In genomic region chr10:61423289-61423688, GRCm38 (mm10) we compare ENCODE assay signal across 9 mouse cellular contexts. TPM values are rescaled to one million over a fixed set of nuclear protein-coding genes. Genes with fewer than 3 reads are reported as not detected.
DNase-seq lines count a peak whose midpoint lies in the region; ATAC-seq and TF ChIP-seq lines count a peak whose summit lies in the region.
"Had no signal": no experiment of that assay in that cellular context is flagged by ENCODE, and none has a peak within 500 bp of the region (broad histone marks: within the 10 kb centered on the region; RNA-seq: fewer than 3 reads in every experiment).

No protein-coding gene starts in this region.

- no peak overlapping the region for H3K4me2 ChIP-seq in intestine, embryonic 15.5 days (replicated peaks)
- no peak overlapping the region for H3K4me2 ChIP-seq in intestine, embryonic 16.5 days (ENCODE audit: low read depth, low read length)
- H3K4me2 ChIP-seq in forebrain, embryonic 15.5 days (replicated peaks), result no peak overlapping the region
- H3K4me2 ChIP-seq: limb, embryonic 15.5 days had no signal

- ATAC-seq in intestine, embryonic 15.5 days, result peak; percentile 23; the same call in 1 of the 2 replicates
- no peak for ATAC-seq in intestine, embryonic 16.5 days
- peak; percentile 19; the same call in 1 of the 2 replicates for ATAC-seq in megakaryocyte, adult 5-6 weeks (ENCODE audit: poor library complexity, severe bottlenecking)
- no peak for ATAC-seq in forebrain, embryonic 15.5 days (replicated peaks)

- H3K9me3 ChIP-seq in intestine, embryonic 15.5 days, result no peaks in the 10 kb centered on the region
- no peaks in the 10 kb centered on the region for H3K9me3 ChIP-seq in intestine, embryonic 16.5 days (ENCODE audit: control insufficient read depth, low read length)
- no peaks in the 10 kb centered on the region for H3K9me3 ChIP-seq in ES-E14 (ENCODE audit: control insufficient read depth, insufficient read depth, low read depth, low read length)
- no peaks in the 10 kb centered on the region for H3K9me3 ChIP-seq in embryonic facial prominence, embryonic 10.5 days
- H3K9me3 ChIP-seq in forebrain, embryonic 15.5 days, result no peaks in the 10 kb centered on the region
- H3K9me3 ChIP-seq: limb, embryonic 15.5 days had no signal

- H3K4me1 ChIP-seq in intestine, embryonic 15.5 days (replicated peaks), result peaks cover 14% of the 10 kb centered on the region
- peaks cover 10% of the 10 kb centered on the region for H3K4me1 ChIP-seq in intestine, embryonic 16.5 days (ENCODE audit: control insufficient read depth, insufficient read depth, low read length)
- peaks cover 0 to 9% of the 10 kb centered on the region in 2 experiments; a peak in 3 of 4 replicates for H3K4me1 ChIP-seq in ES-E14 (ENCODE audit: control insufficient read depth in 2 of 2, insufficient read depth in 2 of 2, low read length in 2 of 2, poor library complexity in 1 of 2)
- peaks cover 26% of the 10 kb centered on the region for H3K4me1 ChIP-seq in embryonic facial prominence, embryonic 10.5 days
- peaks cover 13% of the 10 kb centered on the region for H3K4me1 ChIP-seq in forebrain, embryonic 15.5 days

- WGBS in intestine, embryonic 15.5 days, result 70% methylated on average over 10 of the region's 10 CpGs
- WGBS in intestine, embryonic 16.5 days, result 68% methylated on average over 10 of the region's 10 CpGs
- WGBS in embryonic facial prominence, embryonic 10.5 days, result 39% methylated on average over 10 of the region's 10 CpGs
- WGBS in forebrain, embryonic 15.5 days, result 38% methylated on average over 10 of the region's 10 CpGs

- H3K9ac ChIP-seq in intestine, embryonic 15.5 days, result no peak overlapping the region
- no peak overlapping the region for H3K9ac ChIP-seq in intestine, embryonic 16.5 days (ENCODE audit: low read depth, low read length)
- no peak overlapping the region for H3K9ac ChIP-seq in ES-E14 (ENCODE audit: insufficient read depth, low read depth, low read length, poor library complexity, severe bottlenecking)
- H3K9ac ChIP-seq in forebrain, embryonic 15.5 days (replicated peaks), result no peak overlapping the region
- H3K9ac ChIP-seq: limb, embryonic 15.5 days had no signal

- in situ Hi-C loops in ES-E14 (cut with MboI; ENCODE audit: low sequenced_read_pairs in 2 of 2, unreplicated experiment in 2 of 2), result no loop called here

- no peak overlapping the region for H3K4me3 ChIP-seq in intestine, embryonic 15.5 days (replicated peaks)
- no peak overlapping the region for H3K4me3 ChIP-seq in intestine, embryonic 16.5 days (ENCODE audit: low read length)
- peak overlapping the region; percentile 0; a peak in 1 of 4 replicates for H3K4me3 ChIP-seq in ES-E14 (ENCODE audit: insufficient read depth in 1 of 2, low read depth in 1 of 2, low read length in 2 of 2, poor library complexity in 1 of 2, severe bottlenecking in 1 of 2)
- no peak overlapping the region for H3K4me3 ChIP-seq in embryonic facial prominence, embryonic 10.5 days
- H3K4me3 ChIP-seq in forebrain, embryonic 15.5 days, result no peak overlapping the region
- H3K4me3 ChIP-seq: limb, embryonic 15.5 days had no signal

- H3K27me3 ChIP-seq in intestine, embryonic 15.5 days (replicated peaks), result peaks cover 23% of the 10 kb centered on the region
- H3K27me3 ChIP-seq in intestine, embryonic 16.5 days (replicated peaks; ENCODE audit: control insufficient read depth, insufficient read depth, low read length), result peaks cover 14% of the 10 kb centered on the region
- H3K27me3 ChIP-seq in embryonic facial prominence, embryonic 10.5 days (replicated peaks; ENCODE audit: low read depth, poor library complexity, severe bottlenecking), result peaks cover 37% of the 10 kb centered on the region
- peaks cover 20% of the 10 kb centered on the region for H3K27me3 ChIP-seq in forebrain, embryonic 15.5 days

- peak; percentile 69 for DNase-seq in ES-E14 (ENCODE audit: low read depth, low spot score)
- DNase-seq in induced T-regulatory cell, adult 2 months (ENCODE audit: low read depth), result peak; percentile 45
- DNase-seq in embryonic facial prominence, embryonic 10.5 days (ENCODE audit: low spot score), result no peak
- no peak for DNase-seq in layer of hippocampus, postnatal 14 days (ENCODE audit: low spot score in 2 of 2)

- H3K36me3 ChIP-seq in intestine, embryonic 15.5 days, result no peaks in the 10 kb centered on the region
- H3K36me3 ChIP-seq in intestine, embryonic 16.5 days (ENCODE audit: control insufficient read depth, insufficient read depth, low read length), result no peaks in the 10 kb centered on the region
- H3K36me3 ChIP-seq in ES-E14 (ENCODE audit: control insufficient read depth, insufficient read depth, low read length, poor library complexity, severe bottlenecking), result peaks cover 53% of the 10 kb centered on the region
- H3K36me3 ChIP-seq in embryonic facial prominence, embryonic 10.5 days (replicated peaks), result 0 out of 2 replicates have a peak, but pooled peaks cover 2% of the 10 kb centered on the region
- no peaks in the 10 kb centered on the region for H3K36me3 ChIP-seq in forebrain, embryonic 15.5 days

- H3K27ac ChIP-seq in intestine, embryonic 15.5 days, result no peak overlapping the region
- H3K27ac ChIP-seq in intestine, embryonic 16.5 days (ENCODE audit: low read length), result no peak overlapping the region
- H3K27ac ChIP-seq in ES-E14 (ENCODE audit: insufficient read depth, low read depth, low read length, poor library complexity, severe bottlenecking), result no peak overlapping the region
- no peak overlapping the region for H3K27ac ChIP-seq in embryonic facial prominence, embryonic 10.5 days (replicated peaks)
- no peak overlapping the region for H3K27ac ChIP-seq in forebrain, embryonic 15.5 days (replicated peaks)
- H3K27ac ChIP-seq: limb, embryonic 15.5 days had no signal

TF ChIP-seq in ES-E14, 5 proteins besides CTCF, POLR2A, EP300 and RAD21:
- TF ChIP-seq MAFK (IDR thresholded peaks at IDR 0.05; ENCODE audit: insufficient read depth, low read depth, low read length), result no peak
- TF ChIP-seq HCFC1 (IDR thresholded peaks at IDR 0.05; ENCODE audit: borderline replicate concordance, insufficient read depth, low read length), result no peak
- no peak for TF ChIP-seq ZC3H11A (IDR thresholded peaks at IDR 0.05; ENCODE audit: borderline replicate concordance, low read depth, low read length)
- no peak for TF ChIP-seq CHD2 (IDR thresholded peaks at IDR 0.05; ENCODE audit: low read depth, low read length)
- no peak for TF ChIP-seq ZNF384 (IDR thresholded peaks at IDR 0.05; ENCODE audit: low read depth, low read length)

RNA-seq across cellular contexts. Expression of gene Nodal, which starts 5.5 kb away (rescaled TPM):
- 0.09 and 0.20 TPM in 2 replicates for polyA plus RNA-seq in intestine, embryonic 15.5 days (2015; fragmentation: Nextera tagmentation; extraction: Ambion mirVana)
- 0.15 and 0.16 TPM in 2 replicates for polyA plus RNA-seq in intestine, embryonic 16.5 days (2015; fragmentation: Nextera tagmentation; extraction: Ambion mirVana)
- 164 and 277 TPM in 2 replicates for total RNA-seq in ES-E14 (2012; rRNA removed)
- not detected in 2 replicates for total RNA-seq in megakaryocyte, adult 5-6 weeks (2015)
- total RNA-seq in megakaryocyte, adult 5-6 weeks (2017), result not detected in 2 replicates
- polyA plus RNA-seq in embryonic facial prominence, embryonic 10.5 days (2016; fragmentation: Nextera tagmentation; extraction: Ambion mirVana), result 0.16 TPM in 1 of 2 replicates, not detected in the other
- total RNA-seq in layer of hippocampus, postnatal 14 days (2021), result not detected
- 0.19 and 0.36 TPM in 2 replicates for polyA plus RNA-seq in forebrain, embryonic 15.5 days (2015; fragmentation: Nextera tagmentation; extraction: Ambion mirVana)

RNA-seq across cellular contexts. Expression of gene Eif4ebp2, which starts 29.2 kb away (rescaled TPM):
- 74.4 and 80.6 TPM in 2 replicates for polyA plus RNA-seq in intestine, embryonic 15.5 days (2015; fragmentation: Nextera tagmentation; extraction: Ambion mirVana)
- 59.6 and 64.1 TPM in 2 replicates for polyA plus RNA-seq in intestine, embryonic 16.5 days (2015; fragmentation: Nextera tagmentation; extraction: Ambion mirVana)
- 27.0 and 32.3 TPM in 2 replicates for total RNA-seq in ES-E14 (2012; rRNA removed)
- 159 and 179 TPM in 2 replicates for total RNA-seq in megakaryocyte, adult 5-6 weeks (2015)
- total RNA-seq in megakaryocyte, adult 5-6 weeks (2017), result 13.0 and 17.5 TPM in 2 replicates
- 80.9 and 86.6 TPM in 2 replicates for polyA plus RNA-seq in embryonic facial prominence, embryonic 10.5 days (2016; fragmentation: Nextera tagmentation; extraction: Ambion mirVana)
- total RNA-seq in layer of hippocampus, postnatal 14 days (2021), result 10 to 100 TPM; 46.2 to 51.2 TPM
- 89.3 and 94.1 TPM in 2 replicates for polyA plus RNA-seq in forebrain, embryonic 15.5 days (2015; fragmentation: Nextera tagmentation; extraction: Ambion mirVana)

RNA-seq across cellular contexts. Expression of gene Pald1, which starts 40.0 kb away (rescaled TPM):
- polyA plus RNA-seq in intestine, embryonic 15.5 days (2015; fragmentation: Nextera tagmentation; extraction: Ambion mirVana), result 14.5 and 16.3 TPM in 2 replicates
- 13.2 and 15.0 TPM in 2 replicates for polyA plus RNA-seq in intestine, embryonic 16.5 days (2015; fragmentation: Nextera tagmentation; extraction: Ambion mirVana)
- total RNA-seq in ES-E14 (2012; rRNA removed), result 102 and 216 TPM in 2 replicates
- total RNA-seq in megakaryocyte, adult 5-6 weeks (2015), result 0.16 TPM in 1 of 2 replicates, not detected in the other
- 0.77 and 2.1 TPM in 2 replicates for total RNA-seq in megakaryocyte, adult 5-6 weeks (2017)
- 29.9 and 35.3 TPM in 2 replicates for polyA plus RNA-seq in embryonic facial prominence, embryonic 10.5 days (2016; fragmentation: Nextera tagmentation; extraction: Ambion mirVana)
- 10 to 100 TPM; 16.5 to 22.1 TPM for total RNA-seq in layer of hippocampus, postnatal 14 days (2021)
- 16.5 and 17.0 TPM in 2 replicates for polyA plus RNA-seq in forebrain, embryonic 15.5 days (2015; fragmentation: Nextera tagmentation; extraction: Ambion mirVana)

RNA-seq across cellular contexts. Expression of gene Lrrc20, which starts 52.3 kb away (rescaled TPM):
- 5.6 and 5.9 TPM in 2 replicates for polyA plus RNA-seq in intestine, embryonic 15.5 days (2015; fragmentation: Nextera tagmentation; extraction: Ambion mirVana)
- 5.8 TPM in 2 replicates for polyA plus RNA-seq in intestine, embryonic 16.5 days (2015; fragmentation: Nextera tagmentation; extraction: Ambion mirVana)
- 1.9 and 2.1 TPM in 2 replicates for total RNA-seq in ES-E14 (2012; rRNA removed)
- 6.6 and 6.7 TPM in 2 replicates for total RNA-seq in megakaryocyte, adult 5-6 weeks (2015)
- total RNA-seq in megakaryocyte, adult 5-6 weeks (2017), result 6.9 and 7.0 TPM in 2 replicates
- 9.8 and 13.0 TPM in 2 replicates for polyA plus RNA-seq in embryonic facial prominence, embryonic 10.5 days (2016; fragmentation: Nextera tagmentation; extraction: Ambion mirVana)
- total RNA-seq in layer of hippocampus, postnatal 14 days (2021), result 10 to 100 TPM; 18.7 to 21.6 TPM
- polyA plus RNA-seq in forebrain, embryonic 15.5 days (2015; fragmentation: Nextera tagmentation; extraction: Ambion mirVana), result 22.1 and 23.0 TPM in 2 replicates

Comparison
In these comparisons a context has a peak if more than half of its experiments do, and no peak if none do; other contexts are left out.
1. ATAC-seq: peak in intestine, embryonic 15.5 days (single experiment) and megakaryocyte, adult 5-6 weeks (single experiment); none in intestine, embryonic 16.5 days (single experiment) and forebrain, embryonic 15.5 days (single experiment).
2. H3K4me3 ChIP-seq: peak in ES-E14 (2 of 2); none in intestine, embryonic 15.5 days (single experiment), intestine, embryonic 16.5 days (single experiment), embryonic facial prominence, embryonic 10.5 days (single experiment) and forebrain, embryonic 15.5 days (single experiment).
3. DNase-seq: peak in ES-E14 (single experiment) and induced T-regulatory cell, adult 2 months (single experiment); none in embryonic facial prominence, embryonic 10.5 days (single experiment) and layer of hippocampus, postnatal 14 days (0 of 2).